Mouse (Mus musculus) layer of hippocampus, adult 2 months (tissue): ENCODE data around the gene Cdh13. TPM values are rescaled to one million over a fixed set of nuclear protein-coding genes. Genes with fewer than 3 reads are reported as not detected.

Experiments
- DNase-seq, 2 experiments: peaks; one replicate each; pipeline ENCODE4 v3.0.0; 2022; ENCODE audit warnings: low spot score in 2 of 2
- H3K27ac ChIP-seq: fragments of 200-600 bp; 2 replicates; pipeline ENCODE4 v1.8.1; 2022
- H3K4me3 ChIP-seq: fragments of 200-600 bp; 2 replicates; pipeline ENCODE4 v1.8.1; 2022; ENCODE audit warnings: mild to moderate bottlenecking
- CTCF ChIP-seq: fragments of 200-600 bp; conservative IDR thresholded peaks from 2 replicates; pipeline ENCODE4 v1.8.1; 2022; ENCODE audit warnings: antibody characterized with exemption, mild to moderate bottlenecking, moderate library complexity
- total RNA-seq, 2 experiments: library from RNA; stranded (reverse); gene quantifications; 2 replicates each; pipeline ENCODE4 v1.2.3; 2021

The Cdh13 gene
- total RNA-seq, 2 experiments from 2014 or later: 39.3 to 39.9 TPM

DNA sequence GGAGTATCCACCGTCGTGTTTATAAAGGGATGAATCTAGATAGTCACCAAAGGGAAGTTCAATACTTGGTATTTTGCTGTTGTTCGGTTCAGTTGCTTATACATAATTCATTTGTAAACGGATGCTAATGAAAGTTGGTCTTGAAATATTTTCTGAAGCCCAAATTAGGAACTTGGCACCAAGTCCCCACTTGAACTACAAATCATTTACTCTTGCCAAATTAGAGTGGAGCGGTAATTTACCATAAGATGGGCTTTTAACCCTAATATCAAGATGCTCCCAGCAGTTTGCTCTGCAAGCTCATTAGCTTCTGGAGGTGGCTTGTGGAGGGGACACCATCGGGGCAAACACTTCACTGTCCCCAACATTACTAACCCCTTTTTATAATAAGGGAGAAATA, 164.5 kb downstream of the Cdh13 start:
- no peak for TF ChIP-seq CTCF
- Histone ChIP-seq H3K27ac (no peak overlapping the region), H3K4me3 (no peak overlapping the region)
- DNase-seq: no peak

DNA sequence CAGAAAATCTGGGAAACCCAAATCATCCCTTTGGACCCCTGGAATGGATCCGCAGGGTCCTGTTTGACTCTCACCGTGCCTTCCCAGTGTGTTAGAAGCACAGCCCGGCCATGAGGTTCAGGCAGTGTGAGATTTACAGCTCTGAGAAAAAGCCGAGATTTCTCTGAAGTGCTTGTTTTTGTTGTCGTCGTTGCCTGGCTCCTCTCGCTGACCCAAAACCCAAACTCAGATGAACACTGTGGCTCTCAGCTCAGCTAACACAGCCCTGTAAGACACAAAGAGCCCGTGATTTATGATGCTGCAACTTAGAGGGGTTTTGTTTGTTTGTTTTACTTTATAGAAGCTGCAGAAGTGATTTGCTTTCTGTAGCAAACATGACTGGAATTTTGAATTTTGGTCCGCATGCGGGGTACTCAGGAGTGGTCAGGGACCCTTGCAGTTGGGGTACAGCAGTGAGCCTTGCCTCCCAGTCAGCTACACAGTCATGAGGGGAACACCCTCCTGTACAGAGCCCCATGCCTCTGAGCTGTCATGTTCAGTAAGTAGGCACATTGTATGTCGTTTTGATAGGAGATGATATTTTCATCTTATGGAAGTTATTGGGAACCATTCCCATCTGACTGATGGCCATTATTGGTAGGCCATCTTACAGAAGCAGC, 169.0 kb downstream of the Cdh13 start:
- H3K4me3 ChIP-seq: no peak overlapping the region
- DNase-seq: no peak
- no peak overlapping the region; the same call in 1 of the 2 replicates for H3K27ac ChIP-seq
- TF ChIP-seq CTCF: no peak

DNA sequence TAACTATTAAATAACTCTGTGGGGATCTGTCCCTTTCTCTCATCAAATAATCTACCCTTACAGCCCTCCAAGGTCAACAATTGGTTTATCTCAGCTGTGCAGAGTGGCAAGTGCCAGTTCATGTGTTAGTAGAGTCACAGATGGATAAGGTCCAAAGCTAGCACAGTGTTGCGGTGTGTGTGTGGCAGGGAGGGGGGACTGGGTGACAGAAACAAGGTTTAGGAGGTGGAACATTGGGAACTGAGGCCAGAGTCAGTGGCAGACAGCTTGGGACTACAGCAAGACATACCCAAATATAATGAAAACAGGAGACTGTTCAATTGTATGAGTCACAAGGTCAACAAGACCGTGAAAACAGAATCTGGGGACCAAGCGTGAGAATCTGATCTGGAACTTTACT, 171.7 kb downstream of the Cdh13 start:
- no peak for DNase-seq
- Histone ChIP-seq H3K27ac (no peak overlapping the region), H3K4me3 (no peak overlapping the region)
- TF ChIP-seq CTCF: no peak

DNA sequence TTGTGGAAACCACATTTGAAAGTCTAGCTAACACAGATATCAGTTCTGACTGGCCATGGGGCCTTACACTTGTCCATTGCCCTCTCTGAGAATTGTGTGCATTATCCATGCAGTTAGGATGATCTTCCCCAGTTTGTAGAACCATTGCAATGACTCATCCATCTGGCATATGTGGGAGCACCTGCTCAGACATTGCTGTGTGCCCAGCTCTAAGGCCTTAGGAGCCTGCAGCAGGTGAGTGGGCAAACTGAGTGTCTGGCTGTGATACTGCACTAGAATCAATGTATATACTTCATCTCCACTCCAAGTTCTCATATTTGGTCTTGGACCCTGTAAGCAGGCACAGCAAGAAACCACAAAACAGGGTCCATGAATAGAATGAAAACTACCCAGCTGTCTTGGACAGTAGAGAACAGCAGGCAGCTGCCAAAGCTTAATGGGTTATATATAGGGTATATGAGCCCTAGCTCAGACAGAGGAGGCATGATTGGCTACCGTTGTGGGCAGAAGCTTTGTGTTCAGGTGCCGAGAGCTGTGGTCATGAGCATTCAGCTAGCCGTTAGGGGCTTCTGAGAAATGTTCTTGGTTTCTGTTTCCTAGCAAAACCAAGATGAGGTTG, 181.9 kb downstream of the Cdh13 start:
- Histone ChIP-seq H3K4me3 (no peak overlapping the region), H3K27ac (no peak overlapping the region)
- no peak for DNase-seq
- TF ChIP-seq CTCF: no peak

DNA sequence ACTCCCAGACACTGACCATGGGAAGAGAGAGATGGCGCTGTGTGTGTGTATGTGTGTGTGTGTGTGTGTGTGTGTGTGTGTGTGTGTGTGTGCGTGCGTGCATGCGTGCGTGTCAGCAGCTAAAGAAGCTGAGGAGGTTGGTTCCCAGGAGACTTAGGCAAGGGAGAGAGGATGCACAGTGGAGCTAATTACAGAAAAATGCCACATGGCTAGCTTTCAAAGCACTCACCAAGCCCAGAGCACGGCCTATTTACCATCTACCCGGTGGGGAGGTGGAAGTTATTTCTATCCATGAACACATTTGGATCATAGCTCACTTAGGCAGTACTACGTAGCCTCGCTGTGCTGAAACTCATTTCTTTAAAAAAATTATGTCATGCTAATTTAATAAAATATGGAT, 194.1 kb downstream of the Cdh13 start:
- no peak overlapping the region for H3K27ac ChIP-seq
- H3K4me3 ChIP-seq: no peak overlapping the region
- TF ChIP-seq CTCF: no peak
- DNase-seq: no peak

DNA sequence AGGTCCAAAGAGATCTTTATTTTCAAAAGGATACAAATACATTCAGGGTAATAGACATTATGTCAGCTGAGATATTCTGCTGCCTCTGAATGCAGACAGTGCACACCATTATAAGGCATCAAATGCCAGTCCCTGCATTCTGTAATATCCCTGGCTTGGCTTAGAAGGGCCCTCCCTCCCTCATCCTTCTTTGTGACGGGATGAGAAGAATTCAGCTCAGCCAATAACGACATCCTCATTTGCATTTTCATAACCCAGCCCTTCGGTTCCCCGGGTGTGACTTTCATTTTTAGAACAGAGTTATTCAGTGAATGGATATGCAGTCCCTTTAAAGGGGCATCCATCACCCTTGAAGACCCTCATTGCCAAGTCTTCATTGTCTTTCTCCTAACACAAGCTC, 205.2 kb downstream of the Cdh13 start:
- TF ChIP-seq CTCF: no peak
- Histone ChIP-seq H3K27ac (no peak overlapping the region), H3K4me3 (no peak overlapping the region)
- peak in 1 of 2 experiments; percentile 3 for DNase-seq

DNA sequence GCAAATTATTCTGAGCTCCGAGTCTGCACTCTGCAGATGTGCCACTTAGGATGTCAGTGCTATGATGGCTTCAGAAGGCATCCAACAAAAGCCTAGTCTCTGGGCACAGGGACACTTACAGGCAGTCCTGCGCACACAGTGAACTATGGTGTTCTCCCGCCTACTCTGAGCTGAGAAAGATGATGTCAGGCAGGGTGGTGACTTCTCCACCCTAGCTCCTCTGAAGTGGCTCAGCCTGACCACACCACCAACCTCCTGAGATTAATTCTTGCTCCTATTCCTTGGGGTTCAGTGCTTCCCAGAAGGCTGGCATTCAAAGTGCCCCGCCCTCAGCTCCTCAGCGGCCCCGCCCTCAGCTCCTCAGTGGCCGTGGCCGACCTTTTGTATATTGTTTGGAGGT, 219.0 kb downstream of the Cdh13 start:
- H3K27ac ChIP-seq: no peak overlapping the region
- no peak for TF ChIP-seq CTCF
- DNase-seq: no peak
- no peak overlapping the region for H3K4me3 ChIP-seq

DNA sequence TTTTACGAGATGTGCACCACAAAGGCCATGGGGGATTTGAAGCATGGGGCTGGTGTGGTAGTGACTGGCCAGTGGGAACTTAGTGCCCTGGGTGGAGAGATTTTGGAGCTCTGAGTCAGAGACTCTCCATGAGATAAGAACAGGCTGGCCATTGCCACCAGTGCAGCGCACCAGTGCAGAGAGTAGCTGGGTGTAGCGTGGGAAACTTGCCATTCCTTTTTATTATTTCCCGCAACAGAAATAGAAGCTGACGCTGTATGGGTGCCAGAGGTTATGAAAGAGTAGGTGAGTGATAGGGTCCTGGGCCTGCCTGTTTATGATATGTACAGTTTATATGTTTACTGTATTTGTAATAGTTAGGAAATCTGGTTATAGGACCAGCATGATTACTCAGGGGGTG, 225.9 kb downstream of the Cdh13 start:
- no peak overlapping the region for H3K27ac ChIP-seq
- no peak overlapping the region for H3K4me3 ChIP-seq
- no peak for DNase-seq
- no peak for TF ChIP-seq CTCF

DNA sequence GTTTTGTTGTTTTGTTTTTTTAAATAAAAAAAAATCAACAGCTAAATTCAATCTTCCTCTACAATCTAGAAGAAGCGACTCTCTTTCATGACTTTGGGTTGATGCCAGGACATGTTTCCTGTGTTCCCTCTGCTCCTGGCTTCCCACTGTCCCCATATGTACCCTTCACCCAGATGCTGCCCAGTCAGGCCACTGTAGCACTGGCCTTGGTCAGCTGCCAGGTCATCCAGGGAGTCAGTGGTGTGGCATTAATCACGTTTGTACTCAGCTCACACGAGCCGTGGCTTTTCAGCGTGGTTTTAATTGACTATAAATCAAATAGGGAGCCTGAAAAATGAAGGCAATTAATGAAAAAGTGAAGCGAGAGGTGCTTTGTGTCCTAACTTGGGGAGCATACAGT, 229.7 kb downstream of the Cdh13 start:
- Histone ChIP-seq H3K27ac (no peak overlapping the region), H3K4me3 (no peak overlapping the region)
- TF ChIP-seq CTCF: no peak
- DNase-seq: no peak

DNA sequence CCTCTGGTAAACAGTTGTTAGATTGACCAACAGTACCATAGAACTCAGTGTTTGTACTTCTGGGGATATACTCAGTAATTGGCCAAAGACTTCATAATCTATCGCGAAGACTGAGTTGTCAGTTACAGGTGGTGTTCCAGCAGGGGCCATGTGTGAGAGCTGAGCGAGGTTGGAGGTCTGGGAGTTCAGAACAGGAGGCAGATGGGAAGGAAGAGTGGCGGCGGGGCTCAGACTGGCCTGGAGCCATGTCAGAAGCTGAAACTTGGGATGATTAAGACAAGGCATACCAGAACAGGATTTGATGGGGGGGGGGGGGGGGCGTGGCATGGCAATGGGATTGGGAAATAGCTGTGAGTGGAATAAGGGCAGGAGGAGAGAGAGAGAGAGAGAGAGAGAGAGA, 232.1 kb downstream of the Cdh13 start:
- Histone ChIP-seq H3K27ac (no peak overlapping the region), H3K4me3 (no peak overlapping the region)
- no peak for TF ChIP-seq CTCF
- DNase-seq: no peak

DNA sequence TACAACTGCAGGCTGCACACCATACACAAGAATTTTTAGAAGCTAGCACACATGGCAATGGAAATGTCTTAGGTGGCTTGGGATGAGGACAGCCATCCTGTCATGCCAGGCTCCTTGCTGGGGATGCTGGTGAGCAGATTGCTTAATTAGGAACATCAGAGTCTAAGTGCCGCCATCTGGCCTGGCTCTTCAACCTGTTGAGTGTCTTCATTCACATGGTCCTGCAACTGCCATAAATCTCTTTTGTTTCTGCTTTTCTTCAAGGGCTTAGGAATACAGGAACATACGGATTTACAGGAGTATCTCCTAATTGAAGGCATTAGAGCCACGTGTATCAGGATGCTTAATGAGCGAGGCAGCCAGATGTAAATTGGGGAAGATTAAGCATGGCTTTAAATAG, 233.5 kb downstream of the Cdh13 start:
- peak; percentile 2 to 22 for DNase-seq
- no peak for TF ChIP-seq CTCF
- no peak overlapping the region for H3K4me3 ChIP-seq
- no peak overlapping the region for H3K27ac ChIP-seq

DNA sequence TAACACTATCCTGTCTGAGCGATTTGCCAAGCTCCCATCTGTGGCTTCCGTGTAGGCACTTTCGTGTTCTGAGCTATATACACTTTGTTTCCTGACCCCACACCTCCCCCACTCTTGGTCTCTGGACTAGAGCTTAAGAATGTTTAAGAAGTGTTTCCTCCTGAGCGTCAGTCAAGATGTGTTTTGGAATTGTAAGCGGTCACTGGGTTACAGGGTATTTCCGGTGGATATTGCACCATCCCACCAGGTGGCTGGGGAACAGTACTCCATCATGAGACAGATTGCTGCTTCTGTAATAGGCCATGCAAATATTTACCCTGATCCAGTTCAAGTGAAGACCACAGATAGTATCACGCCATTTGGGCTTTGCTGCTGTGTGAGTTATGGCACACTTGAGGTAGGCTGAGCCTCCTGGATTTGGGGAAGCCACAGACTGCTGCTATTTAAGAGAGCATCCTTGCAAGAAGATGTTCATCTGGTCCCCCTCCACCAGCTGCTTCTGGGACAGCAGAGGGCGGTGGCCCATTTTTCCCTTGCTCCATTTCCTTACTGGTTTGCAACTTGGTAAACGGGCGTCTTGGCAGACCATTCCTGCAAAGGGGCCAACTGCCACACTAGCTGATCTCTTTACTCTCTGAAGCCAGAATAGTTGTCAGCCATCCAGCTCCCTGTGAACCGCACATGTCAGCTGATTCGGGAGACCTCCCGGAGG, 234.7 kb downstream of the Cdh13 start:
- DNase-seq: peak; percentile 33 to 53
- H3K4me3 ChIP-seq: no peak overlapping the region
- peak overlapping the region; percentile 23 for H3K27ac ChIP-seq
- TF ChIP-seq CTCF: no peak; the same call in 1 of the 2 replicates

DNA sequence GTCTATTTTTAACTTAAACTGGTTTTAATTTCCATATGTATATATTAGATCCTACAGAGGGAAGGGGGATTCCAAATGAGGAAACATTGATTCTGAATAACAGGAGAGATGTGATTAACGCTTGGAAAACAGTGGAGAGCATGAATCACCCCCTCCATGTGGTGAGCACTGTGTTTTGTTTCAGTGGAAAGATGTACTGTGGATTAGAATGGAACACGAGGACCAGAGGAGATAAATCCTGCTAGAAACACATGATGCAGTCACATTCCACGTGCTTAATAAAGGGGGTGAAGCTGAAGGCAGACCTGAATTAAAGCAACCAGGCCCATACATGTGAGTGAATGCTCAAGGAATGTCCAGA, 235.2 kb downstream of the Cdh13 start:
- DNase-seq: peak; percentile 22 to 34
- no peak for TF ChIP-seq CTCF
- Histone ChIP-seq H3K27ac (peak overlapping the region; percentile 23), H3K4me3 (no peak overlapping the region)

DNA sequence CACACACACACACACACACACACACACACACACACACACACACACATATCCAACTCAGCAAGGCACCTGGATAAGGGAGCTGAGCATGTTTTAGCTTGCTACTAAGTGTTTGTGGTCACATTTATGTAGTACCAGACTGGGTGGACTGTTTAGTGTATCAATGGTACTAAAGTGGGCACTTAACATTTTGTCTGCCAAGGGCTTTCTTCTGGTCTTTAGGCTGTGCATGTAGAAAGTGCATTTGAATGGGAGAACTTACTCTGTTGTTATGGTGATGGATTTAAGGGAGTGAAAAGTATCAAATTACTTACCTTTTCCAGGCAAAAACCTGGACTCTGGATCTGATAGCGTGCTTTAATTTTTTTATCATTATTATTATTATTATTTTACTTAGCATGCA, 240.4 kb downstream of the Cdh13 start:
- no peak for DNase-seq
- H3K4me3 ChIP-seq: no peak overlapping the region
- no peak overlapping the region for H3K27ac ChIP-seq
- no peak for TF ChIP-seq CTCF
